Mouse (Mus musculus): ENCODE measurements around the gene Mlycd. TPM values are rescaled to one million over a fixed set of nuclear protein-coding genes. Genes with fewer than 3 reads are reported as not detected.

Gene Mlycd
- polyA plus RNA-seq, 1 experiment from 2014 or later = 15.2 TPM

DNA sequence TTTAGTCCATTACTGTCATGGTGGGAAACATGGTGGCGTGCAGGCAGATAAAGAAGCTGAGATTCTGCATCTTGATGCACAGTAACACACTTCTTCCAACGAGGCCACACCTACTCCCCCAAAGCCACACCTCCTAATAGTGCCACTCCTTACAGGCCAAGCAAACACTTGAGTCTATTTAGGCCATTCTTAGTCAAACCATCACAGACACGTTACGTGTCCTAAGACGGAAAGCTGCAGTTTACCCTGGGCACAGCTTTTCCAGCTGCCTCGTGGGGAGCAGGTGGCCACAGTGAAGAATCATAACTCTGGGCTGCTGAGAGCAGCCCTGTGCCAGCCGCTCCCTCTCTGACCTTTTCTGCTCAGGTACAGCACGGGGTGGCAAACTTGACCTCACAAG lies 13.6 kb downstream of the Mlycd start:
- Histone ChIP-seq H3K9me3 (replicated peaks) (no peaks in the 10 kb centered on the region), H3K4me3 (no peak overlapping the region), H3K4me1 (peaks cover 4% of the 10 kb centered on the region; the same call in 1 of the 2 replicates), H3K27ac (no peak overlapping the region), H3K27me3 (0 out of 2 replicates have a peak, but pooled peaks cover under 1% of the 10 kb centered on the region), H3K9ac (no peak overlapping the region), H3K36me3 (peaks cover 62% of the 10 kb centered on the region), H3K4me2 (replicated peaks) (no peak overlapping the region)
- WGBS = 86% methylated on average over 8 of the region's 8 CpGs
- ATAC-seq (ENCODE audit: low FRiP score) = no peak

DNA sequence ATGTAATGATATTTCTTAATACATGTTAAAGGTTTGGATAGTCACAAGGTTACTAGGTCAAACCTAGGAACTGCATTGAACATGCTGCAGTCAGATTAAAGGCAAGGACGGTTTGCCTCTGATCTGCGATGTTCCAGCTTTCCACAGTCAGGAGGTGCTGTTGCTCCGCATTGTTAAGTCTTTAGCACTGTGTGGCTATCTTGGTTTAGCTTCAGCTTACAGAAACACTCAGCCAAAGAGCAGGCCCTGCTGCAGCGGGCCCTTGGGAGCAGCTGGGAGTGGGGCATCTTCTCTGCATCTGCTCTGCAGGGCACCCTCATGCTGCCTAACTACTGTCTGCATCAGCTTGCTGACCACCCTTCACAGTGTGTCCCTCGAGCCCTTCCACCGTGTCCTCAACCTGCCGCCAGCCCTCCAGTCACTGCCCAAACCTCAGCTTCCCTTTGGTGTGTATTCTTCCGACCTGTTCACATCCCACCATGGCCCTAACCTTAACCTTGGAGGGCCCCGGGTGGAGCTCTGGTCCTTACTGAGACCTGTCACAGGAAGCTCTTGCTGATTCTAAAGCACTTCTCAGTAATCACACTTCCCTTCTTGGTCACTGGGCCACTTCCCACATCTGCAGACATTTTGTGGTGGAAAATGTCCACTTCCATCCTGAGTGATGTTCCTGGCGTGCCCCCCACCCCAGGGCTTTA lies 17.5 kb downstream of the Mlycd start:
- 53% methylated on average over 10 of the region's 10 CpGs for WGBS
- H3K4me2 ChIP-seq (replicated peaks) = no peak overlapping the region

DNA sequence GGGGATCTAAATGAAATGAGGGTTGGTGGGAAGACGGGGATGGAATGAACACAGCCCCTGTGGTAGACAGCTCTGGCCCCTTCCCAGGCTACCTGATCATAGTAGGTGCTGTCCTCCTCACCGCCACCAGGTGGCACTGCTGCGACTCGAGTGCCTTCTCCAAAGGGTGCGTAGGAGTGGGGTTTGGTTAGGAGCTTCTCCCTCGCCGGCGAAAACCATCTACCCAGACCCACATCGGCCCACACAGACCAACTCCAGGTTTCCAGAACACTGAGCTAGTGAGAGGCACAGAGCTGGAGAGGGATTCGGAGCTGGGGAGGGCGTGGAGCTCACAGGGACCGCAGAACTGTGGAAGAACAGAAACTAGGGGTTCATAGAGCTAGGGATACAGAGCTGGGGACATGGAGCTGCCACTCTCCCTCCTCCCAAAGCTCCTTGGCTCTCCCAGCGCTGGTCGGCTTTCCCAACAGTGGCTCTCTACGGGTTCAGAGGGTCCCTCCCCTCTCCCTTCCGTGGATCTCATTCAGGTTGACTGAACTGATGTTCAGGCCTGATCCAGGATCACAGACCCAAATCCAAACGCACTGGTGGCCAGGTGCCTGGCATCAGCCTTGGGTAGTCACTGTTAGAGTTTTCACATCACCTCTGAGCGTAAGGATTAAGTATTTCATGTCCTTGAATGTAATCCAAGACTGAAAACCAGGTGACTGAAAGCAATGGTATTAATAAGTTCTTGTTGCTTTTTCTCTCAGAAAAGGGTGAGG lies 18.2 kb downstream of the Mlycd start:
- peak overlapping the region; percentile 7; the same call in 1 of the 2 replicates for H3K4me3 ChIP-seq
- peaks cover 37% of the 10 kb centered on the region for H3K36me3 ChIP-seq
- no peak overlapping the region for H3K27ac ChIP-seq
- ATAC-seq (ENCODE audit: low FRiP score) = peak; percentile 76
- no peaks in the 10 kb centered on the region for H3K9me3 ChIP-seq (replicated peaks)
- H3K27me3 ChIP-seq = peaks cover 15% of the 10 kb centered on the region
- peaks cover 6% of the 10 kb centered on the region for H3K4me1 ChIP-seq
- WGBS = 11% methylated on average over 18 of the region's 18 CpGs
- peak overlapping the region; percentile 50 for H3K4me2 ChIP-seq (replicated peaks)
- H3K9ac ChIP-seq = peak overlapping the region; percentile 53; the same call in 1 of the 2 replicates

More for the DNA sequence above, 17.5 kb downstream of the Mlycd start:
- ATAC-seq (ENCODE audit: low FRiP score) = peak; percentile 11; the same call in 1 of the 2 replicates
- Histone ChIP-seq H3K36me3 (peaks cover 44% of the 10 kb centered on the region), H3K4me1 (peaks cover 6% of the 10 kb centered on the region), H3K9ac (no peak overlapping the region), H3K9me3 (replicated peaks) (no peaks in the 10 kb centered on the region), H3K27me3 (peaks cover 15% of the 10 kb centered on the region), H3K4me3 (no peak overlapping the region), H3K27ac (no peak overlapping the region)

DNA sequence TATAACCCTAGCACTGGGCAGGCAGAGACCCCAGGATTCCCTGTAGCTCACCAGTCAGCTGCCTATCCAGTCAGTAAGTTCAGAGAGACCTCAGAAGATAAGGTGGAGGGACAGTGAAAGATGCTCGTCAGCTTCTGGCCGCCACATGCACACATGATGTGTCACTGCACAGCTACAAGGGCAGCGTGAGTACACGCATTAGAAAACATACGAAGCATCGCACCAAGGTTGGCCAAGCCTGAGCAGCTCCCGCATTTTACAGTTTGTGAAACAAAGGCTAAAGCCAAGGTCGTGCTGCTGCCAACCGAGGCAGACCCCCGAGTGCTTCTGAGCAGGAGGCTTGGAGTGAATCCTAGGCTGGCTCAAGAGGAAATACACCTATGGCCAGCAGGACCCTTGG lies 18.9 kb downstream of the Mlycd start:
- Histone ChIP-seq H3K4me3 (no peak overlapping the region), H3K36me3 (peaks cover 30% of the 10 kb centered on the region), H3K27me3 (peaks cover 15% of the 10 kb centered on the region), H3K4me1 (peaks cover 6% of the 10 kb centered on the region), H3K9me3 (replicated peaks) (no peaks in the 10 kb centered on the region), H3K4me2 (replicated peaks) (no peak overlapping the region), H3K27ac (no peak overlapping the region), H3K9ac (no peak overlapping the region)
- WGBS = 84% methylated on average over 10 of the region's 10 CpGs
- no peak for ATAC-seq (ENCODE audit: low FRiP score)

DNA sequence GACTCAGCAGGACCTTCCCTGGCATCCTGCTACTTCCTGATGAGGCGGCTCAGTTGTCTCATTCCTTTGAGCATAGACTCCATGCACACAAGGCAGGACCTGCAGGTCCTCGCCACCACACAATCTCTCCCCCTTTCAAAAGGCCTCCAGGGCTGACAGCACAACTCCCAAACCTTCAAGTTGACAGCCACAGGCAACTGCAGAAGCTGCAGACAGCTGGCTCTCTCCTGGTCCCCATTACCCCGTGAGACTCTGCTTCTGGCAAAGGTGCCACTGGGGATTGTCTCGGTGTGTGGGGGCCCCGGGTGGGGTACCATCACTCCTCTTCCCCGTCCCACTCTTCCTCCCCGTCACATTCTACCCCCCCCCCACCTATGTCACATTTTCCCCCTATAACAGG lies 25.6 kb downstream of the Mlycd start:
- Histone ChIP-seq H3K4me3 (no peak overlapping the region), H3K4me1 (peaks cover 11% of the 10 kb centered on the region; the same call in 1 of the 2 replicates), H3K4me2 (replicated peaks) (no peak overlapping the region), H3K36me3 (no peaks in the 10 kb centered on the region), H3K9me3 (replicated peaks) (no peaks in the 10 kb centered on the region), H3K27me3 (peaks cover 8% of the 10 kb centered on the region), H3K9ac (no peak overlapping the region), H3K27ac (no peak overlapping the region)
- no peak for ATAC-seq (ENCODE audit: low FRiP score)
- WGBS = 70% methylated on average over 7 of the region's 7 CpGs

DNA sequence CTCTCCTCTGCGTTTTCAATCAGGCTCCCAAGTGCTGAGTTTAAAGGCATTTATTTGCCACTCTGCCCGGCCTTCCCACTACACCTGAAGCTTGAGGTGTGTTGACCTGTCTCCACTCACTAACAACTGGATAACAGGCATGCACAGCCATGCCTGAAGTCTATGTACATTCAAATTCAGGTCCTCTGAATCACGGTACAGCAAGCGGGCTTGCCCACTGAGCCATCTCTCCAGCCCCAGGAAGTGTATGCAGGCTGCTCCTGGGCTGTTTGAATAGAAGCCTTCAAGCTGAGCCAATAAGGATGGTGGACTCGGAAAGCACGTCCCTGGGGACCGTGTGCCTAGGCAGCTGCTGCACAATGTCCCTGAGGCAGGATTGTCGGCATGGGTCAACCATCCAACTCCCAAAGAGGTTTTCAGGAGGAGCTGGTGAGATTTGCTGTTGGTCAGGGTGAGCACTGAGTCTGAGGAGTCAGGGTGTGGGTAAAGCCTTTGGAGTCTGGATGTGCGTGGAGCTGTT lies 27.0 kb downstream of the Mlycd start:
- Histone ChIP-seq H3K4me3 (no peak overlapping the region), H3K4me2 (replicated peaks) (no peak overlapping the region), H3K9ac (no peak overlapping the region), H3K27me3 (no peaks in the 10 kb centered on the region; the same call in 1 of the 2 replicates), H3K27ac (no peak overlapping the region), H3K4me1 (peaks cover 9% of the 10 kb centered on the region; the same call in 1 of the 2 replicates), H3K36me3 (no peaks in the 10 kb centered on the region), H3K9me3 (replicated peaks) (no peaks in the 10 kb centered on the region)
- WGBS = 50% methylated on average over 9 of the region's 9 CpGs
- no peak for ATAC-seq (ENCODE audit: low FRiP score)

DNA sequence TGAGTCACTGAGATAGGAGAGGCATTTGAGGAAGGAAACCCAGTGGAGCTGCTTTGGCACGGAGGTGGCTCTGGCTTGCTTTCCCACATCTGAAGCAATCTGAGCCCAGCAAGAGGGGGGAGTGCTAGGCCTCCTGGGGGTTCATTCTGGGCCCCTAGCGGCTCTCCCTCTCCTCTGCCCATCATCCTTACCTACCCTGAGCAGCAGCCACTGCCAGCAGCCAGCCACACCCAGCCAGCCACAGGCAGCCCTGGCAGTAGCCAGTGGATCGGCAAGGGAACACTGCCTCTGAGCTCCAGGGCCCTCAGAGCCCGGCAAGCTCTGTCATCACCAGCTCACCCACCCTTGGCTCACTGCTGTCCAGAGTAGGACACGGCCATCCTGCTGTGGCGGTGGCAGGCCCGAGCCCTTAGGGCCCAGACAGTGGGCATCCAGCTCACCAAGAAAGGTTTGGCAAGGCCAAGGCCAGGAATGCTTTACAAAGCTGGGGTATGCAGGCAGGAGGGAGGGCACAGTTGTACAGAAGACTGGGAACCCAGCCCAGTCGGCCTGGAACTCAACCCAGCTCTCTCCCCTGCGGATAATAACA lies 27.5 kb downstream of the Mlycd start:
- Histone ChIP-seq H3K4me3 (no peak overlapping the region), H3K27ac (no peak overlapping the region), H3K9ac (no peak overlapping the region), H3K4me1 (peaks cover 9% of the 10 kb centered on the region; the same call in 1 of the 2 replicates), H3K4me2 (replicated peaks) (no peak overlapping the region), H3K9me3 (replicated peaks) (no peaks in the 10 kb centered on the region), H3K27me3 (no peaks in the 10 kb centered on the region; the same call in 1 of the 2 replicates), H3K36me3 (no peaks in the 10 kb centered on the region)
- WGBS = 69% methylated on average over 9 of the region's 9 CpGs
- ATAC-seq (ENCODE audit: low FRiP score) = no peak

DNA sequence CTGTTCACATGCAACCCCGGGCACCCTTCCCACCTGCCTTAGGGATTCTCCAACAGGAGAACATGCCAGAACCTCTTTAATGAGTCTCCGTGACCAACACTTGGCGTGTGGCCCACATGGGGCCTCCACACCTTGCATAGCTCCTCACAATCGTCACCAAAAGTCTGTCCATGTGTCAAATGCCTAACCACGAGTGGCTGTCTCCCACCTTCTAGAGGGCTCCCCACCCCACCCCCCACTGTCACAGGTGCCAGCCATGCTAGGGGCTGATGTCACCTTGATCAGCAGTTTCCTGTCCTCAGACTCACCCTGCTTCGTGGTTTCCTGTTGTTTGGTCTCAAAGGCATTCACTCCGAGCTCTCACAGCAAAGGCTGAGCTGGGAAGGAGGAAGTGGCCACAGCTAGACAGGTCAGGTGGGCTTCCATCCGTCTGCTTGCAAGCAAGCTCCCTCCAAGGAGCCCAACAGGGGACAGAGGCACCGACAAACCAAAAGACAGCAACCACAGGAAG lies 29.0 kb downstream of the Mlycd start:
- H3K27me3 ChIP-seq = no peaks in the 10 kb centered on the region; the same call in 1 of the 2 replicates
- H3K9ac ChIP-seq = no peak overlapping the region
- peaks cover 11% of the 10 kb centered on the region; the same call in 1 of the 2 replicates for H3K4me1 ChIP-seq
- H3K9me3 ChIP-seq (replicated peaks) = no peaks in the 10 kb centered on the region
- no peak overlapping the region for H3K27ac ChIP-seq
- H3K36me3 ChIP-seq = no peaks in the 10 kb centered on the region
- 67% methylated on average over 9 of the region's 9 CpGs for WGBS
- no peak for ATAC-seq (ENCODE audit: low FRiP score)
- no peak overlapping the region for H3K4me2 ChIP-seq (replicated peaks)
- no peak overlapping the region for H3K4me3 ChIP-seq

DNA sequence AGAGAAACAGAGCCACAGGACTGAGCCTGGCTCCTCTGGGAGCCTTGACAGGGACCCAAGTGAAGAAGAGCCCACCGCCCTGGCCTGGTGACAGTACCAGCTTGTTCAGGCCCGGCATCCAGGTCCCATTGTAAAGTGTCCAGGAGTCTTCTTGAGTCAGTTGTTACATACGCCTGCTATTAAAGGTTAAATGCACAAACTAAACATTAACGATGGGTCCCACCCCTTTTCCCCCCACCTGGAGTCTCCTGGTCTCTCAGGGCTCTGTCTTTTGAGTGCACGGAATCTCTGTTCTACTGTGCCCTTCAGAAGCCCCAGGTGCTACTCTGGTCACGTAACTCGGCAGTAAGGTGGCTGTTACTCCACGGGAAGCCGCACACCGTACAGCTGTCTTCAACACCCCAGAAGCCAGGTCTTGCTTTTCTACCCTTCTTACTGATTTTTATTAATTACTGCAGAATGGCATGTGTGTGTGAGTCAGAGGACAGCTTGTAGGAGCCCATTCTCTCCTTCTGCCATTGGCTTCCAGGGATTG lies 29.6 kb downstream of the Mlycd start:
- H3K9ac ChIP-seq = no peak overlapping the region
- H3K9me3 ChIP-seq (replicated peaks) = no peaks in the 10 kb centered on the region
- H3K27me3 ChIP-seq = no peaks in the 10 kb centered on the region; the same call in 1 of the 2 replicates
- no peak overlapping the region for H3K27ac ChIP-seq
- WGBS = 87% methylated on average over 10 of the region's 10 CpGs
- H3K36me3 ChIP-seq = no peaks in the 10 kb centered on the region
- ATAC-seq (ENCODE audit: low FRiP score) = no peak
- H3K4me3 ChIP-seq = no peak overlapping the region
- H3K4me2 ChIP-seq (replicated peaks) = no peak overlapping the region
- H3K4me1 ChIP-seq = peaks cover 11% of the 10 kb centered on the region; the same call in 1 of the 2 replicates

DNA sequence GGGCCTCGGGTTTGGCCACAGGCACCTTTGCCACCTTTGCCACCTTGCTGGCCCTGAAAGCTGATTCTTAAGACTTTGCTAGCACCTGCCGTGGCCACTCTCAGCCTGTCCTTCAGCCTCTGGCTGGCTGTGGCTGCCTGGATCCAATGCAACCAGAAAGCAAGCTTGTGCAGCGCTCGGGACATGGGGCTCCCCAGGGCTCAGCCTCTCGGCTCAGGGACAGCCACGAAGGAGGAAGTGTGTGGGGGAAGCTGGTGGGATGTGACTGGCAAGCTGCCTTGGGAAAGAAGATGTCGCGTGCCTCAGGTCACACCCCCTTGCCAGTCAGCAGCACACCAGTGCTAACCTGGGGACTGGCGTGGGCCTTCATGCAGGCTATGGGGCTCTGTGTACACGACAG lies 30.1 kb downstream of the Mlycd start:
- no peak for ATAC-seq (ENCODE audit: low FRiP score)
- Histone ChIP-seq H3K36me3 (no peaks in the 10 kb centered on the region), H3K27ac (no peak overlapping the region)

DNA sequence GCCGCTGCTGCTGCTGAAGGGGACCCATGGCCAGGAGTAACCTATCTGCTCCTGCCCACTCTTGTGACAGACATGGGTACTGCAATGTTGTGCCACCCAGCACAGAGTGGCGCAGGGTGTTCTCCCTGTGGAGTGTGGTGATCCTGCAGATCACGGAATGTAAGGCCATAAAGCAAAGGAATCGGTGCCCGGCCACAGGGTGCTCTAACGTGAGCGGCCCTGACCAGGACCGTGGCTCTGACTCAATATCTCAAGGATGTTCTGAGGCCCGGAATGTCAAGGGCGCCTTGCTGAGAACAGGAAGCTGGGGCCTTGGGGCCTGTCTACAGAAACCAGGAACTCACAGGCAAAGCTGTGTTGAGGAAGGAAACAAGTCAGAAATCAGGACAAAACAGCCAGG lies 30.9 kb downstream of the Mlycd start:
- no peak overlapping the region for H3K9ac ChIP-seq
- 88% methylated on average over 10 of the region's 10 CpGs for WGBS
- H3K27ac ChIP-seq = no peak overlapping the region
- H3K4me2 ChIP-seq (replicated peaks) = no peak overlapping the region
- no peaks in the 10 kb centered on the region for H3K9me3 ChIP-seq (replicated peaks)
- no peaks in the 10 kb centered on the region for H3K36me3 ChIP-seq
- H3K4me1 ChIP-seq = peaks cover 11% of the 10 kb centered on the region; the same call in 1 of the 2 replicates
- no peak for ATAC-seq (ENCODE audit: low FRiP score)
- H3K27me3 ChIP-seq = no peaks in the 10 kb centered on the region
- H3K4me3 ChIP-seq = no peak overlapping the region

More for the DNA sequence above, 30.1 kb downstream of the Mlycd start:
- Histone ChIP-seq H3K9me3 (replicated peaks) (no peaks in the 10 kb centered on the region), H3K4me2 (replicated peaks) (no peak overlapping the region), H3K9ac (no peak overlapping the region), H3K4me1 (peaks cover 11% of the 10 kb centered on the region; the same call in 1 of the 2 replicates), H3K27me3 (no peaks in the 10 kb centered on the region; the same call in 1 of the 2 replicates), H3K4me3 (no peak overlapping the region)
- WGBS = 76% methylated on average over 10 of the region's 10 CpGs

Data from hindbrain, embryonic 12.5 days (tissue).